Comparison of ENCODE assay signal across 9 mouse cellular contexts in the genomic region with DNA sequence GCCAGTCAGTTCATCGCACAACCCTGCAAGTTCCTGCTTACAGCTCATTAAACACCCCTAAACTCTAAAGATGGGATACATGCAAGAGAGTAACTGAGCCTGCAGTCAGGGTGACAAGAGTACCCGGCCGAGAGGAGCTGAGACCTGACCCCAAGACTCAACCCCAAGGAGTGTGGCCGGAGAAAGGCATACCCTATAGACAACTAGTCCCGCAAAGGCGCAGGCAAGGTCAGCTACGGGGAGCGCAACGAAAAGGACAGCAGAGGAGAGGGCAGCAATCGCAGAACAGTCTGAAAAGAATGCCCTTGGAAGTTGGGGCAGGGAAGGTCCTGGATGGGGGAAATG. TPM values are rescaled to one million over a fixed set of nuclear protein-coding genes. Genes with fewer than 3 reads are reported as not detected.
DNase-seq lines count a peak whose midpoint lies in the region; ATAC-seq and TF ChIP-seq lines count a peak whose summit lies in the region.
"Had no signal": no experiment of that assay in that cellular context is flagged by ENCODE, and none has a peak within 500 bp of the region (broad histone marks: within the 10 kb centered on the region; RNA-seq: fewer than 3 reads in every experiment).

No protein-coding gene starts in this region.

- H3K4me1 ChIP-seq in heart, embryonic 10.5 days, result peaks cover 28% of the 10 kb centered on the region
- H3K4me1 ChIP-seq in cortical plate, adult 2 months (ENCODE audit: control insufficient read depth, insufficient read depth, low read length), result peaks cover 10% of the 10 kb centered on the region; the same call in 1 of the 2 replicates
- H3K4me1 ChIP-seq in hindbrain, embryonic 12.5 days, result peaks cover 28% of the 10 kb centered on the region
- peaks cover 46% of the 10 kb centered on the region for H3K4me1 ChIP-seq in midbrain, embryonic 10.5 days

- ATAC-seq in hindbrain, embryonic 12.5 days (ENCODE audit: low FRiP score), result no peak
- ATAC-seq in activated CD4-positive, CD25-positive, alpha-beta regulatory T cell, adult 4 months, result no peak

- peak overlapping the region; percentile 97 for H3K27ac ChIP-seq in heart, embryonic 10.5 days
- peak overlapping the region; percentile 98 for H3K27ac ChIP-seq in cortical plate, adult 2 months (ENCODE audit: insufficient read depth, low read length)
- H3K27ac ChIP-seq in hindbrain, embryonic 12.5 days, result peak overlapping the region; percentile 99
- H3K27ac ChIP-seq in midbrain, embryonic 10.5 days (replicated peaks), result peak overlapping the region; percentile 96

- peak overlapping the region; percentile 93 for H3K4me3 ChIP-seq in heart, embryonic 10.5 days
- H3K4me3 ChIP-seq in C2C12 (ENCODE audit: insufficient read depth, poor library complexity, severe bottlenecking), result peak overlapping the region; percentile 71
- H3K4me3 ChIP-seq in cortical plate, adult 2 months (ENCODE audit: insufficient read depth, low read length), result peak overlapping the region; percentile 94
- peak overlapping the region; percentile 77 for H3K4me3 ChIP-seq in hindbrain, embryonic 12.5 days
- H3K4me3 ChIP-seq in midbrain, embryonic 10.5 days, result peak overlapping the region; percentile 93

- peaks cover 54% of the 10 kb centered on the region for H3K79me2 ChIP-seq in C2C12 (ENCODE audit: control insufficient read depth, insufficient read depth)

- no peaks in the 10 kb centered on the region for H3K27me3 ChIP-seq in heart, embryonic 10.5 days (ENCODE audit: insufficient read depth, poor library complexity, severe bottlenecking)
- H3K27me3 ChIP-seq in C2C12 (ENCODE audit: control insufficient read depth, insufficient read depth, insufficient read length), result no peaks in the 10 kb centered on the region
- peaks cover 9% of the 10 kb centered on the region for H3K27me3 ChIP-seq in hindbrain, embryonic 12.5 days
- H3K27me3 ChIP-seq in midbrain, embryonic 10.5 days (ENCODE audit: low read depth, poor library complexity, severe bottlenecking), result peaks cover 26% of the 10 kb centered on the region

- no peak for TF ChIP-seq CTCF in C2C12 (IDR thresholded peaks at IDR 0.05; ENCODE audit: control insufficient read depth, insufficient read depth, insufficient read length)
- no peak for TF ChIP-seq CTCF in cortical plate, adult 2 months (IDR thresholded peaks at IDR 0.05; ENCODE audit: extremely low read depth, insufficient read depth, low read length)

- no peaks in the 10 kb centered on the region for H3K9me3 ChIP-seq in heart, embryonic 10.5 days
- no peaks in the 10 kb centered on the region for H3K9me3 ChIP-seq in hindbrain, embryonic 12.5 days (replicated peaks)
- no peaks in the 10 kb centered on the region for H3K9me3 ChIP-seq in midbrain, embryonic 10.5 days (replicated peaks)

- no peak for TF ChIP-seq POLR2A in cortical plate, adult 2 months (IDR thresholded peaks at IDR 0.05; ENCODE audit: extremely low read depth, insufficient read depth, low read length)

- H3K79me3 ChIP-seq in C2C12 (ENCODE audit: low read depth), result peaks cover 46% of the 10 kb centered on the region

- H3ac ChIP-seq in C2C12 (ENCODE audit: control insufficient read depth, insufficient read length, low read depth), result peak overlapping the region; percentile 98

- DNase-seq in heart, embryonic 10.5 days (ENCODE audit: low spot score), result no peak
- no peak for DNase-seq in heart, postnatal 4 days
- no peak for DNase-seq in midbrain, embryonic 10.5 days (ENCODE audit: low spot score)
- no peak for DNase-seq in adrenal gland, postnatal 14 days

- H3K36me3 ChIP-seq in heart, embryonic 10.5 days, result no peaks in the 10 kb centered on the region
- no peaks in the 10 kb centered on the region for H3K36me3 ChIP-seq in C2C12 (ENCODE audit: control insufficient read depth, insufficient read depth)
- H3K36me3 ChIP-seq in hindbrain, embryonic 12.5 days, result no peaks in the 10 kb centered on the region
- H3K36me3 ChIP-seq in midbrain, embryonic 10.5 days, result no peaks in the 10 kb centered on the region

- H3K9ac ChIP-seq in hindbrain, embryonic 12.5 days, result peak overlapping the region; percentile 94

- peak overlapping the region; percentile 91 for H3K4me2 ChIP-seq in hindbrain, embryonic 12.5 days (replicated peaks)

- 1% methylated on average over 10 of the region's 10 CpGs for WGBS in heart, embryonic 10.5 days
- WGBS in hindbrain, embryonic 12.5 days, result under 1% methylated on average over 10 of the region's 10 CpGs
- WGBS in midbrain, embryonic 10.5 days, result under 1% methylated on average over 10 of the region's 10 CpGs

TF ChIP-seq in C2C12, 6 proteins besides CTCF, POLR2A, EP300 and RAD21:
- TF ChIP-seq MYOG (IDR thresholded peaks at IDR 0.05; ENCODE audit: control insufficient read depth, extremely low read depth, insufficient read length), result no peak
- no peak for TF ChIP-seq CEBPB (IDR thresholded peaks at IDR 0.05; ENCODE audit: low read depth)
- TF ChIP-seq FOSL1 (IDR thresholded peaks at IDR 0.05; ENCODE audit: insufficient read depth, low read length, poor library complexity, severe bottlenecking), result no peak
- TF ChIP-seq MAX (IDR thresholded peaks at IDR 0.05), result no peak
- no peak for TF ChIP-seq MYOD1 (IDR thresholded peaks at IDR 0.05; ENCODE audit: control insufficient read depth, insufficient read length, low read depth)
- TF ChIP-seq USF1 (IDR thresholded peaks at IDR 0.05; ENCODE audit: low read depth), result no peak

RNA-seq across cellular contexts. Expression of a gene that starts 0.3 kb away (rescaled TPM):
- polyA plus RNA-seq in heart, embryonic 10.5 days (2016; fragmentation: Nextera tagmentation; extraction: Ambion mirVana), result 4.4 and 4.8 TPM in 2 replicates
- 10 to 100 TPM; 37.0 to 40.6 TPM for total RNA-seq in heart, postnatal 4 days (2021)
- 5.6 TPM for polyA plus RNA-seq in C2C12 (2012; fragmentation: generic; extraction: Trizol)
- 45.3 and 50.9 TPM in 2 replicates for polyA plus RNA-seq in cortical plate, adult 2 months (2012; rRNA removed)
- 12.1 and 12.4 TPM in 2 replicates for polyA plus RNA-seq in hindbrain, embryonic 12.5 days (2016; fragmentation: Nextera tagmentation; extraction: Ambion mirVana)
- 3.9 and 5.0 TPM in 2 replicates for polyA plus RNA-seq in midbrain, embryonic 10.5 days (2016; fragmentation: Nextera tagmentation; extraction: Ambion mirVana)
- polyA plus RNA-seq in activated CD4-positive, CD25-positive, alpha-beta regulatory T cell, adult 4 months (2017; shearing (Covaris generic)), result 1 to 10 TPM; 4.3 to 5.8 TPM
- total RNA-seq in adrenal gland, postnatal 14 days (2021), result 27.2 and 31.4 TPM in 2 replicates

RNA-seq across cellular contexts. Expression of a gene that starts 50.5 kb away (rescaled TPM):
- polyA plus RNA-seq in heart, embryonic 10.5 days (2016; fragmentation: Nextera tagmentation; extraction: Ambion mirVana), result not detected in 2 replicates
- total RNA-seq in heart, postnatal 4 days (2021), result not detected
- not detected for polyA plus RNA-seq in C2C12 (2012; fragmentation: generic; extraction: Trizol)
- not detected in 2 replicates for polyA plus RNA-seq in cortical plate, adult 2 months (2012; rRNA removed)
- 0.12 and 0.25 TPM in 2 replicates for polyA plus RNA-seq in hindbrain, embryonic 12.5 days (2016; fragmentation: Nextera tagmentation; extraction: Ambion mirVana)
- 0.14 TPM in 1 of 2 replicates, not detected in the other for polyA plus RNA-seq in midbrain, embryonic 10.5 days (2016; fragmentation: Nextera tagmentation; extraction: Ambion mirVana)
- polyA plus RNA-seq in activated CD4-positive, CD25-positive, alpha-beta regulatory T cell, adult 4 months (2017; shearing (Covaris generic)), result not detected
- not detected in 2 replicates for total RNA-seq in adrenal gland, postnatal 14 days (2021)
- total RNA-seq: layer of hippocampus, adult 8-10 months had no signal
